Mouse (Mus musculus) neural tube, postnatal 0 days (tissue): ENCODE measurements around the gene Hist1h2be. TPM values are rescaled to one million over a fixed set of nuclear protein-coding genes. Genes with fewer than 3 reads are reported as not detected.

ENCODE experiments used
- polyA plus RNA-seq: library from polyadenylated mRNA; unstranded; fragments of >200 nt; fragmentation: Nextera tagmentation; extraction: Ambion mirVana; gene quantifications from 2 replicates; pipeline ENCODE4 v1.2.1, GENCODE M21; 2015

The Hist1h2be gene
- polyA plus RNA-seq = 0.80 and 0.89 TPM in 2 replicates

GRCm38 (mm10) chr13:23620733-23621531 lies at the start of gene Hist1h2be:
Gene Hist1h2be (minus strand): TSS chr13:23621124.

GRCm38 (mm10) chr13:23622175-23622671 lies 1.3 kb upstream of the Hist1h2be start, which contains the start of gene Hist1h1e:
Gene Hist1h1e (minus strand): TSS chr13:23622558.

GRCm38 (mm10) chr13:23581408-23582218 lies 39.3 kb downstream of the Hist1h2be start, which contains the start of gene Hist1h4d:
Gene Hist1h4d (plus strand): TSS chr13:23581598.

GRCm38 (mm10) chr13:23575271-23575851 lies 45.6 kb downstream of the Hist1h2be start, which contains the start of gene Hist1h3d:
Gene Hist1h3d (plus strand): TSS chr13:23575763.

GRCm38 (mm10) chr13:23573898-23574524 lies 46.9 kb downstream of the Hist1h2be start, which contains the start of the genes Hist1h2bf and Hist1h2ad:
Gene Hist1h2bf (minus strand): TSS chr13:23574196.
Gene Hist1h2ad (plus strand): TSS chr13:23574381.

GRCm38 (mm10) chr13:23571022-23571503 lies 49.9 kb downstream of the Hist1h2be start, which contains the start of the genes Hist1h2ae and Hist1h2bg:
Gene Hist1h2ae (minus strand): TSS chr13:23571220.
Gene Hist1h2bg (plus strand): TSS chr13:23571396.

GRCm38 (mm10) chr13:23561883-23562659 lies 58.9 kb downstream of the Hist1h2be start, which contains the start of gene Hist1h3e:
Gene Hist1h3e (minus strand): TSS chr13:23562369.

GRCm38 (mm10) chr13:23552962-23553361 lies 68.0 kb downstream of the Hist1h2be start, which contains the start of gene Hist1h1d:
Gene Hist1h1d (plus strand): TSS chr13:23553262.

GRCm38 (mm10) chr13:23551146-23551834 lies 69.6 kb downstream of the Hist1h2be start, which contains the start of gene Hist1h4f:
Gene Hist1h4f (minus strand): TSS chr13:23551648.

GRCm38 (mm10) chr13:23543965-23544786 lies 76.7 kb downstream of the Hist1h2be start, which contains the start of gene Hist1h3f:
Gene Hist1h3f (plus strand): TSS chr13:23544052.

GRCm38 (mm10) chr13:23542999-23543607 lies 77.8 kb downstream of the Hist1h2be start, which contains the start of gene Hist1h2bh:
Gene Hist1h2bh (minus strand): TSS chr13:23543392.

GRCm38 (mm10) chr13:23535137-23536075 lies 85.5 kb downstream of the Hist1h2be start, which contains the start of gene Hist1h3g:
Gene Hist1h3g (plus strand): TSS chr13:23535422.

